Mouse (Mus musculus): ENCODE data around the gene Rasa4.
"Not testable (repeated sequence)": the region's sequence is repeated elsewhere in the genome, so short reads cannot be mapped to it uniquely, and the experiment has no call there.

Rasa4 gene

DNA sequence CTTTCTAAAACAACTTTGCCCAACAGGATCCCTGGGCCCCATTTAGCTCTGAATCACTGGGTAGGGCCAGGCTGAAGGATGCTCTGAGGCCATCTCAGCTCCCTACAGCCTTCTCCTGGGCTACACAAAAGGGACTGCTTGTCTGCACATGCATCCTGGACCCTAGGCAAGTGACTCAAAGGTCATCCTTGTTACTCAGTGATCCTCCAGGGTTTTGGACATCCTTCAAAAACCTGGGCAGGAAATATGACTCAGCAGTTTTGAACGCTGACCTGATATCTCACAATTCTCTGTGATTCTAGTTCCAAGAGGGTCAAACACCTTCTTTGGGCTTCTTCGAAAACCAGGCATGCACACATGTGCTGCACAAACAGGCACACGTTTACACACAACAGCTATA, 25.3 kb downstream of the Rasa4 start:
- DNase-seq (ENCODE audit: low spot score in 2 of 2) = no peak

DNA sequence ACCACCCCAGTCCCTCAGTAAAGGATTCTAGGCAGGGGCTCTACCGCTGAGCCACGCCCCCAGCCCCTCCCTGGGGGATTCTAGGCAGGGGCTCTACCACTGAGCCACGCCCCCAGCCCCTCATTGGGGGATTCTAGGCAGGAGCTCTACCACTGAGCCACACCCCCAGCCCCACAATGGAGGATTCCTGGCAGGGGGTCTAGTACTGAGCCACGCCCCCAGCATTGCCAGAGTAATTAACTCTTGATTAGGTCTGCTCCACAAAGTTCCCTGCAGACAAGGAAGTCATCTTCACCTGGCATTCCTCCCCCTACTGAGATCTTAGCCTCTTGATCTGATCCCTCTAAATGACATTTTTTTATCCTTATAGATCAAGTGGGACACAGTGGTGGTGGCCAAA, 29.8 kb downstream of the Rasa4 start:
- DNase-seq (ENCODE audit: low spot score in 2 of 2) = not testable (repeated sequence)

DNA sequence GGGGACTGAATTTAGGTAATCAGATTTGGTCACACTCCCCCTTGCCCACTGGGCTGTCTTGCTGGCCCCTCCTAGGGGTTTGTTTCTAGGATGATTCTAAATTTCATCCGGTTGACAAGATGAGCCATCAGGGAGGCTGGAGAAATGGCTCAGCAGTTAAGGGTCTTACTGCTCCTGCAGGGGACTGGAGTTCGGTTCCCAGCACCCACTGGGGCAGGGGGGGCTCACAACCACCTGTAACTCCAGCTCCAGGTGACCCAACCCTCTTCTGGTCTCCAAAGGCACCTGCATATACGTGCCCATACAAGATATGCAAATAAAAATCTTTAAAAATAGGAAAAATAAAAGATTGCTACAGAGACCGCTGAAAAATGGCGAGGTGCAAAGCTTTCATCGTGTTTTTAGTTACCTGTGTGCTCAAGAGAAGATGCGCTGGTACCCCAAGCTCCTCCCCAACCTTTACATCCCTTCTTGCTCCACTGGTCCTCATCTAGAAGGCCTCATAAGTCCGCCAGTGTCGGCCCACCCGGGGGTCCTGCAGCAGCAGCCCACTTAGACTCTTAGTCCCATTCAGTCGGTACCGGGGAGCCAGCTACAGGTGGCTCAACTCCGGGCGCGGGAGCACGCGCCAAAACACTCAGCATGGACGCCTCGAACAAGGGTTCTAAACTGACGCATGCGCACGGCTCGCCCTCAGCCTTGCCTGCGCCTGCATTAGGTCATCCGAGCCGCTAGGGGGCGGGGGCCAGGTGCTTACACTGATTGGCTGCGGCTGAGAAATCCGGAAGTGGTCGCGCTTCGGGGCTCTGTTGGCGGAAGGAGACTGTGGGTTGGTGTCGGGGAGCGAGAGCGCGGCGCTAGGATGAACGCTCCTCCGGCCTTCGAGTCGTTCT, 32.4 kb downstream of the Rasa4 start, which contains the start of gene Polr2j:
Gene Polr2j, plus strand, starts transcription at position 741 of the 893 bp plus-strand sequence.
- peak; percentile 98 to 99 for DNase-seq (ENCODE audit: low spot score in 2 of 2)

DNA sequence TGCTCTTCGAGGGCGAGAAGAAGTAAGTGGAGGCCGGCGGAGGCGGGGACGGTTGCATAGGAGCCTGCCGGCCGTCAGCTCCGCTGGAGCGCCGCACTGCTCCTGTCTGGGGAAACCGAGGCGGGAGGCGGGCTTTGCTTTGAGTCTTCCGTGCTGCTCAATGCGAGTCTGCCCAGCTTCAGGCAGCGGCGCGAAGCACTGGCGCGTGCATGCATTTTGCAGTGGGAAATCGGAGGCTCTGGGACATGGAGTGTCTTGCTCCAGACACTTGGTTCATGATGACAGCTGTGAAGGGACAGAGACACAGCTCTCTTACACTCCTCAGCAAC, 33.0 kb downstream of the Rasa4 start:
- DNase-seq (ENCODE audit: low spot score in 2 of 2) = no peak

DNA sequence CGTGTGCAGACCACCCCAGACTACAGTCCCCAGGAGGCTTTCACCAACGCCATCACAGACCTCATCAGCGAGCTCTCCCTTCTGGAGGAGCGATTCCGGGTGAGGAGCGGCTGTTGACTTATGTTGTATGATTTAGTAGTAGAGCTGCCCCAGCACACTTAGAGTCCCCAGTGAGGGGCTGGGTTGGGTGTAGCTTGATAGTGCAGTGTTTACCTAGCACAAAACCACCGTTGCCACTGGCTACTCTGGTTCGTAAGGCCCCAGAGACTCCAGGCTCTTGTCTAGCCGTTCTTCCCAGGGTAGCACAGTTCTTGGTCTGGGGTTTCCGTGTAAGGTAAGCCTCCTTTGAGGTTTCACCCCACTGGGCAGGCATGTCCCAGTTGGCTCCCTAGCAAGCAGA, 38.4 kb downstream of the Rasa4 start:
- no peak for DNase-seq (ENCODE audit: low spot score in 2 of 2)

DNA sequence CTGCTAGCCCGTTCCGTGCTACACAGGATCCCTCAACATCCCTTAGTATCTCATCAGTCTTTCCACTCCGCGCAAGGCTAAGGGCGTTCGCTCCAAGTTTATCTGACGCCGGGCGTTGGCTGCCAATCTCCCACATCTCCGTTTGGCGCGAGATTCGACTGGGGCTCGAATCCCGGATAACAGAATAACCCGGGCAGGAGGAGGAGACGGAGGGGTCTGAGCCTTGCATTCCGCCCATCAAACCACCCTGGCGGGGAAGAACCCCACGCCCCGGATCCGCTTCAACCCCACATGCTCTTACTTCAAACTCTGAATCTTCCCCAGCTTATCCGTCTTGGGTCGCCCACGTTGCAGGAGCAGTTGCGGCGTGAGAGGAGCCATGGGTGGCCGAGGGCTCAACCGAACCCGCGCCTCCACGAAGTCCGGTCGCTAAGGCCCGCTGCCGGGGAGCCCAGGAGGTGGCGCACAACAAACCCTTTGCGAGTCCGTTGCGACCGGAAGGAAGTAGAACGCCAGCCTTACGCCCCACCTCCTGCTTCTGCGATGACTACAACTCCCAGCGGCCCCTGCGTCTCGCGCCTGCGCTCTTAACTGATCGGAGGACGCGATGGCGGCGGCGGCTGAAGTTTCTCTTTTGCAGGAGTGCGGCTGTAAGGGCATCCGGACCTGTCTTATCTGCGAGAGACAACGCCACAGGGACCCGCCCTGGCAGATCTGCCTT, 52.0 kb downstream of the Rasa4 start, which contains the start of the genes Lrwd1 and Alkbh4:
Gene Lrwd1, minus strand, starts transcription at position 504 of the 721 bp plus-strand sequence.
Gene Alkbh4, plus strand, starts transcription at position 576 of the 721 bp plus-strand sequence.
- DNase-seq (ENCODE audit: low spot score in 2 of 2) = peak; percentile 96

DNA sequence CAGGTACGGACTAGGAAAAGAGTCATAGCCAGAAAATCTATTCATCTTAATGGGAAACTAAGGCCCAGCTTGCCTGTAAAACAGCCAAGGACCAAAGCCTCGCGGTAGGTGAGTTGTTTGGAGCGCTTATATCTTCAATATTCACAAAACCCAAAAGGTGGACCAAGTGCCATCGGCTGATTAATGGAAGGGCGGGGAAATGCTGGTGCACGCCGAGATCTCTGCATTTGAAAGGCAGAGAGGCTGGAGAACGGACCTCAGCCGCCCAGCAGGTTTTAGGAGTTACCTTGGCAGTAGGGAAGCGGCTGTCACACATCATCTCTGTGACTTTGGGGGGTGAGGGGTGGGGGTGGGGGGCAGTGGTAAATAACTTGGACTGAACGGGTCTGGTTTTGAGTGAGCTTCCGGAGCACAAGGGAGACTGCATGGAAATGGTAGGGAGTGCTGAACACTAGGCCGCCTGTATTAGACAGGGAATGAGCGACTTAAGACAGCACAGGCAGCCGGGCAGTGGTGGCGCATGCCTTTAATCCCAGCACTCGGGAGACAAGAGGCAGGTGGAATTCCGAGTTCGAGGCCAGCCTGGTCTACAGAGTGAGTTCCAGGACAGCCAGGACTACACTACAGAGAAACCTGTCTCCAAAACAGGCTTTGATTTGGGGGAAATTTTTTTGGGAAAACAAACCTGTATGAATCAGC, 52.7 kb downstream of the Rasa4 start:
- no peak for DNase-seq (ENCODE audit: low spot score in 2 of 2)

DNA sequence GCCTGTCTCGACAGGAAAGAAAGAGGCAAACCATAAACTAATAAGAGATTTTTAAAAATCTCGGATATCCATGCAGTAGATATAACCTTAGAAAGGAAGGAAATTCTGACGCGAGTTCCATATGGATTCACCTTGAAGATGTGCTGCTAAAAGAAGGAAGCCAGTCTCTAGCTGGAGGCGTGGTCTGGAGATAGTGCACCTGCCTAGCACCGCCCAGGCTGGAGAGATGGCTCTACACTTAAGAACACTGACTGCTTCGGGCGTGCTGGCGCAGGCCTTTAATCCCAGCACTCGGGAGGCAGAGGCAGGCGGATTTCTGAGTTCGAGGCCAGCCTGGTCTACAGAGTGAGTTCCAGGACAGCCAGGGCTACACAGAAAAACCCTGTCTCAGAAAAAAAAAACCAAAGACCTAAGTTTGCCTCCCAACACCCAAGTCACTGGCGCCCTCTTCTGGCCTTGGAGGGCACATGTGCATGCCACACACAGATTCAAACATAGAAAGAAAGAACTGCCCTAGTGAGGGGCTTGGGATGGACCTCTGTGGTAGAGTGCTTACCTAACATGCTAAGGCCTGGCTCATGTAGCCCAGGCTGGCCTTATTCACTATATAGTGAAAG, 54.0 kb downstream of the Rasa4 start:
- DNase-seq (ENCODE audit: low spot score in 2 of 2) = peak in 1 of 2 experiments; percentile 42

DNA sequence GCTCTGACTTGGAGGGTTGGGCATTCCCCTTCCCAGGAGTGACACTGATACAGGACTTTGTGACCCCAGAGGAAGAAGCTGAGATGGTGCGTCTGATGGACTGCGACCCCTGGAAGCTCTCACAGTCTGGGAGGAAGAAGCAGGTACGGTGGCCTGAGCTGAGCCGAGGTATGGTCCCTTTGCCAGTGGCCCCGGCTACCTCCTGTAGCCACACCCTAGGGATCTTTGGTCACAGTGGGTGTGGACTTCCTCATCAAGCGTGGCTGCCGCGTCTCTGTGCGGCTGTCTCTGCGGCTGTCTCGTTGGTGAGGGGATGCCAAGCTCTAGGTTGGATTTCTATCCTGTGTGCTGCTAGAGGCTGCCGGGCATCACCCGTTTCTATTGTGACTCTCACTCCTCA, 55.7 kb downstream of the Rasa4 start:
- no peak for DNase-seq (ENCODE audit: low spot score in 2 of 2)

DNA sequence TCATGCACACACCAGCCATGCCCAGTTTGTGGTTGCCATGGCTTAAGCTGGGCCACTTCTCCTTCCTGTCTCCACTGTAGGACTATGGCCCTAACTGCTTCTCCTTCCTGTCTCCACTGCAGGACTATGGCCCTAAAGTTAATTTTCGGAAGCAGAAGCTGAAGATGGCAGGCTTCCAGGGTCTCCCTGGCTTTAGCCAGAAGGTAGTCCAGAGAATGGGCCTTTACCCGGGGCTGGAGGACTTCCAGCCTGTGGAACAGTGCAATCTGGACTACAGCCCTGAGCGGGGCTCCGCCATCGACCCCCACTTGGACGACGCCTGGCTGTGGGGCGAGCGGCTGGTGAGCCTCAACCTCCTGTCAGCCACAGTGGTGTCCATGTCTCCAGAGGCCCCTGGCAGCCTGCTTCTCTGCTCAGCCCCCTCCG, 56.4 kb downstream of the Rasa4 start:
- no peak for DNase-seq (ENCODE audit: low spot score in 2 of 2)

DNA sequence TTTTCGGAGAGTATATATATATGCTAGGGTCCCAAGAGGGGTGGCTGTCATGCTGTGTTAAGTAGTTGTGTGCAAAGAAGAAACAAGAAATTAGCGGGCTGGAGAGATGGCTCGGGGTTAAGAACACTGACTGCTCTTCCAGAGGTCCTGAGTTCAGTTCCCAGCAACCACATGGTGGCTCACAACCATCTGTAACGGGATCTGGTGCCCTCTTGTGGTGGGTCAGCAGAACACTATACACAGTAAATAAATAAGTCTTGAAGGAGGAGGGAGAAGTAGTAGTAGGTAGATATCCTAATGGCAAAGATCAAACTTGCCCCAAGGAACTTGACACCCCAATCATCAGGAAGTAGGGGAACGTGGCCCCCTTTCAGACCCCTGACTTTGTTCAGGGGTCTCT, 59.0 kb downstream of the Rasa4 start:
- DNase-seq (ENCODE audit: low spot score in 2 of 2) = no peak

DNA sequence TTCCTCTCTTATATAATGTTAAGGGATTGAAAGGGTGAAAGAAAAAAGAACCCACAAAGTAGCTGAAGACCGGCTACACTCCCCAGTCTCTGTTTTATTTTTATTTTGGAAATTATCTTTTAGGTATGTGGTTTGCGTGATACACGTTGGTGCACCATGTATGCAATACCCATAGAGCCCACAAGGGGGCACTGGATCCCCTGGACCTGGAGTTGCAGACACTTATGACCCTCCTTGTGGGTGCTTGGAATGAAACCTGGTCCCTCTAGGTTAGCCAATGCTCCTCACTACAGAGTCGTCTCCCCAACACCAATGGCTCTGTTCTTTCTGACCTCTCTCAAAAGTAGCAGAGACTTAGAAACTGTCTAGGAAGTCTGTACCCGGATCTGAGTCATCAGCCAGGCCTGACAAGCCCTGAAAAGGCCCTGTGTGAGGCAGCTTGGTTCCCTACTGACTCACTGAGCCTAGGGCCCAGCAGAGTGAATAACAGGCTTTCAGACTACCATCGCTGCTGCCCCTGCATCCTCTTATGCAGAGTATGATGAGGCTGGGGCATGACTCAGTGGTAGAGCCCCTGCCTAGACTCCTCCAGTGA, 59.5 kb downstream of the Rasa4 start:
- DNase-seq (ENCODE audit: low spot score in 2 of 2) = no peak

DNA sequence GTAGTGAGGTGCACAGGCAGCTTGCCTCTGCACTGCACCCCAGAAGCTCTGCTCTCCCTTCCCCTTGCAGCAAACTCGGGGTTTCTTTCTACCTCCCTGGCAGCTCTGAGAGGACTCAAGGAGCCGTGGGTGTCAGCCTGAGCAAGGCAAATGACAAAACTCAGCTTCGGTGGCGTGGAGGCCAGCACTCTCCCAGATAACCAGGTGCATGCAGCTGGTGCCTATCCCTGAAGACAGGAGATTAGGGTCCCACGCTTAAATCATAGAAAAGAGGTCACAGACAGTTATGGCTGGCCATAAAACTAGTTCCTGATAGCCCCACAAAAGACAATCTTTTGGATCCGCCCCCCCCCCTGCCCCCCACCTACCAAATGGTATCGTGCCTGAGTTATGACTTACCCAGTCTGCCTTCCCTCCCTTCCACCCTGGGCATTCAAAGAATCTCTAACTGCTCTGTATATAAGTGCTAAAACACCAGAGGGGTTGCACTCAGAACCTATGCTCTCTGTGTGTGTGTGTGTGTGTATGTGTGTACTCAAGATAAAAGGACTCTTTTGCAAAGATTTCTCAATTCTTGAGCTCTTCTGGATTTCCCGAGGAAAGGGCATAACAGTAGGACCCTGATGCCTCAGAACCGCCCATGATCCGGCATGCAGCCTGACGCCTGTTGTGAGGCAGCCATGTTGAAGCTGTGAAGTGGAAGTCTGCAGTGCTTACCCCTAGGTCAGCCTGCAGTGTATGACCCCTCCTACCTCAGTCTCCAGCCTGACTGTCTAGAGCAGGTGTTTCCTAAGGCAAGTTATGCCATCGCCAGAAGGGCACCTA, 61.1 kb downstream of the Rasa4 start:
- DNase-seq (ENCODE audit: low spot score in 2 of 2) = no peak

DNA sequence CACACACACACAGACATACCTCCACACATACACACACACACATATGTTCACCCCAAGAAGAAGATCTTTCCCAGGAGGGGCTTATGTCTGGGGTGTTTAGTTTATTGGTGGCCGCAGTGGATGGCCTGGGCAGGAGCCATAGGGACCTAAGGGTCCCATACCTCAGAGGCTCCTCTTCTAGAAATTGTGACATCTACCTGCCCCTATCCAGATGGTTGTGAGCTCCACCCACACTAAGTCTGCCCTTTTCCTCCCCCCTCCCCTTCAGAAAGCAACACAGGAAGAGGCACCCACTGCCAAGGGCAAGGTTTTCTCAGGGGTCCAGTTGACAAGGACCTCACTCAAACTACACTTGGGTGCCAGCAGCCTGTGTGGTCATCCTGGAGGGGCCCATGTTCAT, 63.2 kb downstream of the Rasa4 start:
- no peak for DNase-seq (ENCODE audit: low spot score in 2 of 2)

DNA sequence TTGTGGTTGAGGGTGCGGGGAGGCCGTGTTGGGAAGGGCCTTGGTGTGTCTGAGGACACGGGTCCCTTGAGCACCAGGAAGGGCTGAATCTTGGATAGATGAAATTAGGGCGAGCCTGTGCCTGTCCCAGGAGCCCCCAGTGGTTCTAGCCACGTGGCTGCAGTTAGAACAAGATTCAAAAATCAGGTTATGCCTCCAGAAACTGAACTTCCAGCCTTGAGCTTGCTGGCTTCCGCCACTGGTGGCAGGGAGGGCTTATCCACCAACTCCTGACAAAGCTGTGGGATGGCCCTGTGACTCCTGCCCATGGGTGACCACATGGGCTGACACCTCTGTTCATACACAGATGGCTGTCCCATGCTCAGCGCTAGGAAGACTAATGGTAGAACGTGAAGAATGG, 64.0 kb downstream of the Rasa4 start:
- DNase-seq (ENCODE audit: low spot score in 2 of 2) = no peak

DNA sequence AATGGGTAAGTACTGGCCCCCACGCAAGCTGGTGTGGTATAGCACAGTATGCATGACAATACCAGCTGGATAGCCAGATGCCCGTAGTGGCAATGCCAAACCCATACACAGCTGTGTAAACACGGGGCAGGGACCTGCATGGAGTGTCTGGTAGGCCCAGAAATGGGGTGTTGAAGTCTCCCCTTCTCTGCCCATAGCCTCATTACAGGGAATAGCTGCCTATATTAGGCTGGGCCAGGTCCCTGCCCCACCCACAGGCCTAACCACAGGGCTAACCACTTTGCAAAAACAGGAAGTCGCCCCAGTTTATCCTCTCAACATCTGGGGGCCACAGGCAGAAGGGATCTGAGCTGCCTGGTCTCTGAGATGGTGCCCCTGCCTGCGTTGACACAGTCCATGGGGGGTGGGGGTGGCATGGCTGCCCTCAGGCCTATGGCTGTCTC, 65.4 kb downstream of the Rasa4 start:
- DNase-seq (ENCODE audit: low spot score in 2 of 2) = not testable (repeated sequence)

DNA sequence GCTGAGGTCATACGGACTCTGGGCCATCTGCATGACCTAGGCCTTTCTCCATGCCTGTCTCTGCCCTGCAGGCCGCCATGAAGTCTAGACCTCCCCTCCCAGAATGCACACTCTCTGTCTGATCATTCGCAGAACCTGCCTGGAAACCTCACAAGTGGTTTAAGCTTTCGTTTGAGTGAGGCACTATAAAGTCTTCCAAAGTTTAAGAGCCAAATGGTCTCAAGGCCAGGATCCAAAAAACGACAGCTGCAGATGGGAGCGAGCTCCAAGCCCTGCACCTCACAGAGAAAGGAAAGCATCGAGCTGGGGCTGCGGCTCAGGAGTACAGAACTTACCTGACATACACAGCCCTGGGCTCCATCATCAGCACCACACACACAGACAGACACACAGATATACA, 68.6 kb downstream of the Rasa4 start:
- DNase-seq (ENCODE audit: low spot score in 2 of 2) = no peak

DNA sequence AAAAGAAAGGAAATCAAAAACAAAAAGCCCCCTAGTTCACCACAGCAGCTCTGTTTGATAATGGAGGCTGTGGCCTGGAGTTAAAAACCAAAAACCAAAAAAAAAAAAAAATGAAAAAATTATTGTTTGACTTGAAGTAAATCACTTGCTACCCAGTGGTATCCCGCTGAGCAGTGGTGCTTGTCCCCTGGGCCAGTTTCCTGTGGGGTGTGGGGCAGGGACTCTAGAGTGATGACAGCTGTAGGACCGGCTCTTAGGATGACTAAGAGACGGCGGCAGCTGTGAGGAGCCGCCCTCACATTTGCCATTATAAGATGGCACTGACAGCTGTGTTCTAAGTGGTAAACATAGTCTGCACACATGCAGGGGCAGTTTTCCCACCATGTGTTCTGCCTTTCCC, 71.7 kb downstream of the Rasa4 start:
- no peak for DNase-seq (ENCODE audit: low spot score in 2 of 2)

DNA sequence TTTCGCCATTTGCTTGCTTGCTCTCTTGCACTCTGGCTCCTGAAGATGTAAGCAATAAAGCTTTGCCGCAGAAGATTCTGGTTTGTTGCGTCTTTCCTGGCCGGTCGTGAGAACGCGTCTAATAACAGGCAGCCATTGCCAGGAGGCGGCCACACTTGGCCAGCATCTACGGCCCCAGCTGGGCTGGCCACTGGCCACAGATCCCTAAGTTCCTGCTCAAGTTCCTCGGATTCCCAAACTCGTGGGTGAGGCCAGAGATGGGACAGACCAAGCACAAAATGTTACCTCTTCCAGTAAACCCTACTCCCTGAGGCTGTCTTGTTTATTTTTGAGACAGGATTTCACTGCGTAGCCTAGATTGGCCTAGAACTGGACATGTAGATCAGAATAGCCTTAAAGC, 76.4 kb downstream of the Rasa4 start:
- DNase-seq (ENCODE audit: low spot score in 2 of 2) = not testable (repeated sequence)

Measured in right cerebral cortex, adult 2 months (tissue).